Mouse (Mus musculus) heart, adult 10 weeks (tissue): ENCODE results near the gene Nfkb2. TPM values are rescaled to one million over a fixed set of nuclear protein-coding genes. Genes with fewer than 3 reads are reported as not detected.

ENCODE experiments used
- polyA plus RNA-seq: library from polyadenylated mRNA; stranded (reverse); fragments of 350-450 nt; fragmentation: Illumina TruSeq; extraction: RNeasy Lipid Tissue Mini Kit (QIAGEN cat#74804); gene quantifications from one replicate; pipeline ENCODE4 v1.2.3, GENCODE M21; 2014; ENCODE audit warnings: low read depth, low replicate concordance

The Nfkb2 gene
- polyA plus RNA-seq: 16.1 TPM

DNA sequence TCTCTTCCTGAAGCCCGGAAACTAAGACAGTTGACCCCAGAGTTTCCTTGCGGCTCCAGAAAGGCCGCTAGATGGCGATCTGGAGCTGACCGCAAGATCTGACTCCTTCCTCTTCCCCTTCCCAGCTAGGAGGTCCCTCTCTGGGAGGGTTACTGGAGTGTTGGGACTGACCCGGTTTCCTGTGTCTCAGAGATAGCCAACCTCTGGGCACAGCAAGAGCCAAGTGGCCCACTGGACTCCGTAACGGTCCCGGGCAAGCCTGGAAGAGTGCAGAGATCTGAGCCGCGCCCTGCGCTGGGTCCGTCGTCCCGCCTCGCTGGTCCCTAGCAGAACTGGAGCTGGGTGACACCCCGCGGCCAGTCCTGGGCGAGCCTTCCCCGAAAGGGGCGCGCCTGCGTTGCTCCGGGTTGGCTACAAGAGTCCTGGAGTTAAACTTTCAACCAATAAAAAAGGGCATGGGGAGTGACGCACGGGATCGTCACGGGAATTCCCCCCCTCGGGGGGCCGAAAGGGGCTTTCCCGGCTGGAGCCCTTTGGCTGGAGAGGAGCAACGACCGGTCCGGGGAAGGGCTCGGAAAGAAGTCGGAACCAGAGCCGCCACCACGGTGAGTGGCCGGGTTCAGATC is at the start of gene Nfkb2:
Gene Nfkb2 (plus strand): TSS at position 105 of the 626 bp plus-strand sequence.

DNA sequence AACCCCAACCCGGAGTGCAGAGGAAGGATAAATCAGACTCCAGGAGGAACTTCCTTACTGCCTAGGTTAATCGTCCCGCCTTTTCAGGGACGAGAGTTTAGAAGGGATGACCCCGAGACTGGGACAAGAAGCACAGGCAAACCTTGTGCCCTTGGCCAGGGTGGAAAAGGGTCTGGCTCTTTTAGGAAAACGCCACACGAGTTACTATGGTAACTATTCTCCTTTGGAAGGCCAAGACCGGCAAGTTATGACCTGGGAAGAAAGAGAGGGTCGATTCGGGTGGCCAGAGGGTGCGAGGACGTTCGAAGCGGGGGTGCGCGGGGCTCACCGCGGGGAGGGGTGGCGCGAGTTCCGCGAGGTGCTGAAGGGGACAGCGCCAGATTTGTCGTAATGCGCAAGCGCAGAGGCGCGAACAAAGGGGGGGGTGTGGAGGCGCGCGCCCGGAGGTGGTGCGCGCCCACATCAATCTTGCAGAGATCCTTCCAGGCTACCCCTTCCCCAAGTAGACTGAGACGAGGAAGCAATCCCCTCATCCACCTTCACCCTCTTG is 22.7 kb downstream of the Nfkb2 start, which contains the start of gene Psd:
Gene Psd (minus strand): TSS at position 401 of the 550 bp plus-strand sequence.

GRCm38 (mm10) chr19:46328081-46329030 is 24.2 kb downstream of the Nfkb2 start, which contains the start of gene Fbxl15:
Gene Fbxl15 (plus strand): TSS chr19:46328184.

GRCm38 (mm10) chr19:46338331-46338936 is 34.3 kb downstream of the Nfkb2 start, which contains the start of gene Cuedc2:
Gene Cuedc2 (minus strand): TSS chr19:46338702.

DNA sequence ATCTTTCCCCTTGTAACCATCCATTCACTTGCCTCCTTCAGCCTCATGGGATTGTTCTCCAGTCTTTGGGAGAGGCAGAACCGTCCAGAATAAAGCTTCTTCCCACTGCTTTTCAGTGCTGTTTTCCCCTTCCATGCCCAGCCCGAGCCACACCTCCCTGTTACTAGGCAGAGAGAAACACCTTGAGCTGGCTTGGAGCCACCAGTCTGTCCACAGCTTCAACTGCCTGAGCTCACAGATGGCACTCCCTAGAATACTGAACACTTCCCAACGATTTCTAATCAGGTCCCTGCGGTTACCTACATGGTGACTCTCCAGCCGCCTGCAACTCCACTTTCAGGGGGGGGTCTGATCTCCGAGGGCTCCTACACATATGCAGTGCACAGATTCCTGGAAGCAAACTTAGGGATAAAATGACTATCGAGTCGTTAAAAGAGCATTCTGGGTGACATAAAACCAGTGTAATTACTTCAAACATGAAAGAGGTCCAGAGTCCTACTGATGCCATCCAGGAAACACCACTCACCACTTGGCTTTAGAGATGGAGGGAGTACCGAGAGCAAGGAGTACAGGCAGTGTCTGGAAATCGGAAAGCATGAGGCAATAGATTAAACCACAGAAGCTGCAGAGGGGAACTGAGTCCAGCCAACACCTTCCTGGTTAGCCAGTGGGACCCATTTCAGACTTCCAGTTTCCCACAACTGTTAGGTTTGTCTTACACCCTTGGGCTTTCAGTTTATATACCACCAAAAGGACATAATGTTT is 46.2 kb downstream of the Nfkb2 start, which contains the start of gene 2310034G01Rik:
Gene 2310034G01Rik (minus strand): TSS at position 135 of the 765 bp plus-strand sequence.

Other genes starting within 250 kb of the Nfkb2 start
- gene Nolc1, start 228.5 kb upstream of the Nfkb2 start, polyA plus RNA-seq: 21.2 TPM
- gene Elovl3, start 172.4 kb upstream of the Nfkb2 start, polyA plus RNA-seq: 0.55 TPM
- not detected for gene Pitx3, start 156.0 kb upstream of the Nfkb2 start, polyA plus RNA-seq
- gene Gbf1, start 151.8 kb upstream of the Nfkb2 start, polyA plus RNA-seq: 32.4 TPM
- 1.1 TPM for gene Psd, start 22.8 kb downstream of the Nfkb2 start, polyA plus RNA-seq
- gene Fbxl15, start 23.9 kb downstream of the Nfkb2 start, polyA plus RNA-seq: 4.8 TPM
- 100 TPM for gene Cuedc2, start 34.4 kb downstream of the Nfkb2 start, polyA plus RNA-seq
- 2.7 TPM for gene Mfsd13a, start 36.8 kb downstream of the Nfkb2 start, polyA plus RNA-seq
- 0.89 TPM for gene 2310034G01Rik, start 46.0 kb downstream of the Nfkb2 start, polyA plus RNA-seq
- 83.6 TPM for gene Actr1a, start 91.4 kb downstream of the Nfkb2 start, polyA plus RNA-seq
- 7.3 TPM for gene Sufu, start 92.6 kb downstream of the Nfkb2 start, polyA plus RNA-seq
- 17.6 TPM for gene Trim8, start 197.4 kb downstream of the Nfkb2 start, polyA plus RNA-seq